Mouse (Mus musculus): ENCODE data around the gene Nap1l5. TPM values are rescaled to one million over a fixed set of nuclear protein-coding genes. Genes with fewer than 3 reads are reported as not detected.

Gene Nap1l5
- not detected in 2 replicates for total RNA-seq (2017)

- peak; percentile 69 for ATAC-seq (replicated peaks; ENCODE audit: low read depth, poor library complexity, severe bottlenecking)
Observed at GRCm38 (mm10) chr6:58906852-58907261, at the start of gene Nap1l5. TSS of gene Nap1l5 (minus strand) at chr6:58907076.

- no peak for ATAC-seq (replicated peaks; ENCODE audit: low read depth, poor library complexity, severe bottlenecking)
Observed at GRCm38 (mm10) chr6:58951128-58951992, 44.5 kb upstream of the Nap1l5 start.

- no peak for ATAC-seq (replicated peaks; ENCODE audit: low read depth, poor library complexity, severe bottlenecking)
Observed at GRCm38 (mm10) chr6:58950410-58950809, 43.5 kb upstream of the Nap1l5 start.

GRCm38 (mm10) chr6:58946840-58947239 is 40.0 kb upstream of the Nap1l5 start:
- no peak for ATAC-seq (replicated peaks; ENCODE audit: low read depth, poor library complexity, severe bottlenecking)

- ATAC-seq (replicated peaks; ENCODE audit: low read depth, poor library complexity, severe bottlenecking), result no peak
Observed at GRCm38 (mm10) chr6:58946246-58946645, 39.4 kb upstream of the Nap1l5 start.

GRCm38 (mm10) chr6:58943958-58944357 is 37.1 kb upstream of the Nap1l5 start:
- ATAC-seq (replicated peaks; ENCODE audit: low read depth, poor library complexity, severe bottlenecking), result 0 out of 2 replicates have a peak, but pooled peaks have one; percentile 29

- ATAC-seq (replicated peaks; ENCODE audit: low read depth, poor library complexity, severe bottlenecking), result no peak
Observed at GRCm38 (mm10) chr6:58942276-58942675, 35.4 kb upstream of the Nap1l5 start.

- no peak for ATAC-seq (replicated peaks; ENCODE audit: low read depth, poor library complexity, severe bottlenecking)
Observed at GRCm38 (mm10) chr6:58937726-58938125, 30.9 kb upstream of the Nap1l5 start.

- ATAC-seq (replicated peaks; ENCODE audit: low read depth, poor library complexity, severe bottlenecking), result no peak
Observed at GRCm38 (mm10) chr6:58934144-58934543, 27.3 kb upstream of the Nap1l5 start.

- ATAC-seq (replicated peaks; ENCODE audit: low read depth, poor library complexity, severe bottlenecking), result no peak
Observed at GRCm38 (mm10) chr6:58933189-58933913, 26.5 kb upstream of the Nap1l5 start.

- ATAC-seq (replicated peaks; ENCODE audit: low read depth, poor library complexity, severe bottlenecking), result no peak
Observed at GRCm38 (mm10) chr6:58932515-58933188, 25.8 kb upstream of the Nap1l5 start.

- ATAC-seq (replicated peaks; ENCODE audit: low read depth, poor library complexity, severe bottlenecking), result no peak
Observed at GRCm38 (mm10) chr6:58931149-58931548, 24.3 kb upstream of the Nap1l5 start.

- no peak for ATAC-seq (replicated peaks; ENCODE audit: low read depth, poor library complexity, severe bottlenecking)
Observed at GRCm38 (mm10) chr6:58929911-58930431, 23.1 kb upstream of the Nap1l5 start.

GRCm38 (mm10) chr6:58927881-58928280 is 21.0 kb upstream of the Nap1l5 start:
- ATAC-seq (replicated peaks; ENCODE audit: low read depth, poor library complexity, severe bottlenecking), result no peak

GRCm38 (mm10) chr6:58922511-58922910 is 15.6 kb upstream of the Nap1l5 start:
- ATAC-seq (replicated peaks; ENCODE audit: low read depth, poor library complexity, severe bottlenecking), result no peak

- 0 out of 2 replicates have a peak, but pooled peaks have one; percentile 39 for ATAC-seq (replicated peaks; ENCODE audit: low read depth, poor library complexity, severe bottlenecking)
Observed at GRCm38 (mm10) chr6:58921623-58922022, 14.7 kb upstream of the Nap1l5 start.

GRCm38 (mm10) chr6:58920735-58921134 is 13.9 kb upstream of the Nap1l5 start:
- no peak for ATAC-seq (replicated peaks; ENCODE audit: low read depth, poor library complexity, severe bottlenecking)

- ATAC-seq (replicated peaks; ENCODE audit: low read depth, poor library complexity, severe bottlenecking), result peak; percentile 97
Observed at GRCm38 (mm10) chr6:58916498-58916897, 9.6 kb upstream of the Nap1l5 start.

GRCm38 (mm10) chr6:58913971-58914370 is 7.1 kb upstream of the Nap1l5 start:
- ATAC-seq (replicated peaks; ENCODE audit: low read depth, poor library complexity, severe bottlenecking), result no peak

GRCm38 (mm10) chr6:58913551-58913950 is 6.7 kb upstream of the Nap1l5 start:
- no peak for ATAC-seq (replicated peaks; ENCODE audit: low read depth, poor library complexity, severe bottlenecking)

Data from common myeloid progenitor, adult 5-6 weeks (primary cell).